Mouse (Mus musculus): ENCODE results near the gene Masp1.

Gene Masp1

DNA sequence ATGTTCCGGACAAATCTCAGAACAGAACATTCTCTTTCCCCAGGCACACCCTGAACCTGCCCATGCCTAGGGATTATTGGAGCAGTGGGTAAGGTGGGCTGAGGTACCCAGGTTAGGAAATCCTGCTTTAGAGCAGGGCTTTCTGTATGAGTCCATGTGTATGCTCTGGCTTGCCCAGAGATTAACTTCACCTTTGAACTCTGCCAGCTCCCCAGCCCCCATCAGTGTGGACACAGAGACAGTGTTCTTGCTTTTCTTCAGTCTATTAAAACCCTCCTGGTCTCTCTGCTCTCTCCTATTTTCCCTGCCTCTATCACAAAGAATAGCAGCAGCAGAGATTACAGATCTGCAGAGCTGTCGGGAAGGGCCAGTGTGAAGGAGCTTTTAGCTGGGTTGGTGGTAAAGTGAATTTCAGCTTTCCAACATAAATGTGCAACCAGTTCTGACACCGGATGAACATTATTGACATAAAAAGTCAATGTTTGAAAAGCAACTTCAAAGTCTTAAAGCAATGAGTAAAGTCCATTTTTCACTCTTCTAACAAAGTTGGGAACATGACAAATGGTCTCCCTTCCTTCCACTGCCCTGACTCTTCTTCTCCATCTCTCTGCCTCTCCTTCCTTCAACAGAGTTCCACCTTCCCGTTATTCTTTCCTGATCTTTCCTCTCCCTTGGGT, 56.8 kb downstream of the Masp1 start:
- no peak for DNase-seq (ENCODE audit: low read depth, low spot score)

DNA sequence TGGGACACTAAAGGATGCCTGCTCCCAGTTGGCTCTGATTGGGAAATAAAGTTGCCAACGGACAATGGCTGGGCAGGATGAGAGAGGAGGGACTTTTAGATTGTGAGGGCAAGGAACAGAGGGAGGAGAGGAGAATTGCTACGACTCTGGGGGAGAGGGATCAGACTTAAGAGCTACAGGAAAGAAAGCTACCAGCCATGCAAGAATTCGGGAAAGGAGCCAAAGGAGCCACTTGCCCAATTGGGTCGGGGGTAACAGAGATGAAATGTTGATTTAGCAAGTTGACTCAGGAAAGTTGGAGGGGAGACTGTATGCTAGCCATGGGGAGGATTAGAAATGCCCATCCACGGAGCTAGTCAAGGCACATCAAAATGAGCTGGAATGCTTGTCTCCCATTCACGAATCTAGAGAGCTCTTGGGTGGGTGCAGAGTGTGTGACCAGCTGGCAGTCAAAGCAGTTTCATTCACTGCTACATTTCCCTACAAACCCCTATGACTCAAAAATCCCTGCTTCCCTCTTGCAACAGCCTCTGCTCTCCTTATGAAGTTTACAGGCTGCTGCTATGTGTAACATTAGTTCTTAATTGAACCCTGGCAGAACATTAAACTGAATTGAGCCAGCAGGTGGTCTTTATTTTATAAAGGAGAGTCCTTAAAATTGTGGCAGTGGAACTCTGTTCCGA, 61.6 kb downstream of the Masp1 start:
- DNase-seq (ENCODE audit: low read depth, low spot score) = no peak

DNA sequence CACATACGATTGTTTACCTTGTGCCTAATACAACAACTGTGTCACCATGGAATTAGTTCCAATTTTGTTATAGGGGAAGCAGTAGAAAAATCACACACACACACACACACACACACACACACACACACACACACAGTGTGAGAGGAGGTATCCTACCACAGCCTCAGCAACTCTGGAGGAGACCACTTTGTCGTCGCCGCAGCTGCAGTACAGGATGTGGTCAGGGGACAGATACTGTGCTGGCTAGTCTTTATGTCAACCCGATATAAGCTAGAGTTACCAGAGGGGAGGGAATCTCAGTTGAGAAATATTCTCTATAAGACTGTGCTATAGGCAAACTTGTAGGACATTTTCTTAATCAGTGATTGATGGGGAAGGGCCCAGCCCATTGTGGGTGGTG, 63.3 kb downstream of the Masp1 start:
- no peak for DNase-seq (ENCODE audit: low read depth, low spot score)

DNA sequence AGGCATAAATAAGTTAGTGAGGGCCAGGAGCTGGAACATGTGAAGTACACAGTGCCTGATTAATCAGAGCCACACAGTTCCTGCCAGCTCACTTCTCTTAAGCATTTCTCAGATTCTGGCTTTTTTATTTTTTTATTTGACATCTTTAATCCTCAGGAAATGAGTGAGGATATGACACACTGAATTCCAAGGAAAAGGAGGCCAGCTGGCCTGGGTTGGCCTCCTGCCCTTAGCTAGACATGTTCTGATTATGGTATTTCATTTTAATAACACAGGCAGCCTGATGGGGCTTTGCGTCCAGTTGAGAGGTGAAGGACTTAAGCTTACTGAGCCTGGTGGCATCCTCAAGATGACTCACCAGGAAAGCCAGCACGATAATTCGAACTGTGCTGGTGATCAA, 64.1 kb downstream of the Masp1 start:
- DNase-seq (ENCODE audit: low read depth, low spot score) = no peak

DNA sequence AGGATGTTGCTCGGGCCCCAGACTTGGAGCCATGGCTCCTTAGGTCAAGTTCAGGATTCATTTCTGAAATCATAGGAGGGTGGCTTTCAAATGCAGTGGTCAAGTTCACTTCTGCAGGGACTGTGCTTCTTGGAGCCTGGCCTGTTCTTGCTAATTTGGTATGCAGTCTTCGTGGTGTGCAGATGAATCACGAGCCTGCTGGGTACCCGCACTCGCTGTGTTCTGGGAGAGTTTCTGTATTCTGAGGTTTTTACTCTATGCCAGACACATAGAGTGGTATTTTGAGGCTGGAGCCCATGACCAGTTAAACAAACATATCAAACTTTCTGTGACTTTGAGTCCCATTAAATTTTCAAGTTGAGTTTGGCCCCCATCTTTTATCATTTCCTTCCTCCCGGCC, 66.2 kb downstream of the Masp1 start:
- DNase-seq (ENCODE audit: low read depth, low spot score) = no peak

DNA sequence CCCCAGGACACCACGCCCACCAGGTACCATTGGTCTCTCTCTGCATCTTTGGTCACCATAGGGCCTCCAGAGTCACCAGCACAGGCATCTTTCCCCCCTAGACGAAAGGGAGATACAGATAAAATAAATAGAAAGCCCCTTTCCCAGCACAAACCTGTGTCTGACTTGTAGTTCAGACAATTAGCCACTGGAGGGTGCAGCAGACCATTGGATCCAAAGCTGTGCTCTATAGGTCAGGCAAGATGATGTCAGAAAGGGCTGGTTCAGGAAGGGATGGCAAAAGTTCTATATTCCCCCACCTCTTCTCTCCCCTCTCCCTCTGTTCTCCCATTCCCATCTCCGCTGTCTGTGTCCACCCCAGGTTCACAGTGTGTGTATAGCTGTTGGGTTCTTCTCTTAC, 68.1 kb downstream of the Masp1 start:
- DNase-seq (ENCODE audit: low read depth, low spot score) = peak; percentile 18

DNA sequence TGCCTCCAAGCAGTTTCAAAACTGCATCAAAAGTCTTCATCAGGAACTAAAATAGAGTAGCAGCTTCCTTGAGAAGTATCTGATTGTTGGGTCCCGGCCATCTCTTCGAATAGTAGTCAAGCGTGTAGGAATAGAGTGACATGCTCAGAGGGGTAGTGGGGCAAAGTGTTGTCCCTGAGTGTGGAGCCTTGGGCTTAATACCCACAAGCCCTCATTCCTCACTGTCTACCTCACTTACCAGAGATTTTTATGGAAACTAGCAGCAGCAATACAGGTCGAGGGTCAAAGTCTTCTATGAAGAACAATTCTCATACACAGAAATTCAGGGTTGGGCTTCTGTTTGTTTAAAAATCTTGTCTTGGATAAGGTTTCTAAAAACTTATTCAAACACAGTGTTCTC, 69.8 kb downstream of the Masp1 start:
- DNase-seq (ENCODE audit: low read depth, low spot score) = no peak

DNA sequence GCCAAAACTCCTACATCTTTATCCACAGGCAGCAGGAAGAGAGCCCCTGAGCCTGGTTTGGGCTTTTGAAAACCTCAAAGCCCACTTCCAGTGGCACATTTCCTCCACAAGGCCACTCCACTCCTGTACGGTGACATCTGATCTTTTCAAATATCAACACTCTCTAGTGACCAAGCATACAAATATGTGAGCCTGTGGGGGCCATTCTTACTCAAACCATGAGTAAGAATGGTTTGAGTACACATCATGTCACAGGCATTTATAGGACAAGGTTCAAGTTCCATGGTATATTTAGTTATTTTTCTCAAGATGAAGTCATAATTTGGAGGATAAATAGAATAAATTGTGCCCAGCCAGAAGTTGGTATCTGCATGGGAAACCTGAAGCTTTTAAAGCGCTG, 70.7 kb downstream of the Masp1 start:
- DNase-seq (ENCODE audit: low read depth, low spot score) = no peak

DNA sequence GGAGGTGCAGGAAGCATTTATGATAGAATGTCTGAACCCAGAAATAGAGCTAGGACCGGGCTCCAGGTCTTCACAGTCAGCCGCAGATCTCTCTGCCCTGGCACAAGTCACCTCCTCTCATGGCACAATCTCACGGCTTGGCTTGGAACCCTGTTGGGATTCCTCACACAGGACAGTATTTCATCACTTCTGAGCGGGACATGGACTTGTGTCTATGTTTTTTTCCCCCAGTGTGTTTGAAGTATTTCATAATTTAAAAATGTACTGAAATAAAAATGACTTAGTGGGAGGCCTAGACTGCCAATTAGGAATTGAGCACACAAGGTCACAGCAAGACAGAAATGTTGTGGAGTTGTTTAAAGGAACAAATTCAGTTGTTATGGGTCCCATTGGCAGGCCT, 76.4 kb downstream of the Masp1 start:
- no peak for DNase-seq (ENCODE audit: low read depth, low spot score)

DNA sequence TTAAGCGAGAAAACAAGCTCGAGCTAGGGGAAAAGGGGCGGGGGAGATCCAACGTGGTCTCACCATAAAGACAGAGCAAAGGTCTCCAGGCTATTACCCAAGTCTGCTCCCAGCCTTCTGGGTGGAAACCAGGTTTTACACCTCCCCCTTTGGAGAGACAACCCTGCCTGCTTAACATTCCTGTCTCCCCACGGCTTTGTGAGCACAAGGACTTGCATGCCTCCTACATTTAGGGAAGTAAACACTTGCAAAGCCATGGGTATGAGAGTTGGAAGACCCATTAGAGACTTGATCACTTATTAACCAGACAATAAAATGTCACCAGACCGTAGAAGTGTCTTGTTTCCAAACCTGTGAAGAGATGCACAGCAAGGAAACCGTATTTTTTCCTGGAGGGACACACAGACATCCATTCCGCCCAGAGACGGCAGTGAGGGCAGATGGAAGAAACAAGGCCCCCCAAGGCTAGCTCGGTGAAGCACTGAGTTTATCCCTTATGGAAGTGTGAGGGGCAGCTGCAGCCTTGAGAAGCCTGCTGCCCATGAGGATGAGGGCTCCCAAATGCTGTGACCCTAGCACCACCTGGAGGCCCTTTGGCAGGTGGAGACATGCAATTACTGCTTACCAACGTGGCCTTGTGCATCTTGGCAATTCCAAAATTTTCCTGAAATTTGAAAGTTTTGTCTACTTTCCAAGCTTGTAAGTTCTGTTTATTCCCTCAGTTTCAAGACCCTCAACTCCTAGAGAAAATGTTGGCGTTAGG, 83.0 kb downstream of the Masp1 start:
- no peak for DNase-seq (ENCODE audit: low read depth, low spot score)

DNA sequence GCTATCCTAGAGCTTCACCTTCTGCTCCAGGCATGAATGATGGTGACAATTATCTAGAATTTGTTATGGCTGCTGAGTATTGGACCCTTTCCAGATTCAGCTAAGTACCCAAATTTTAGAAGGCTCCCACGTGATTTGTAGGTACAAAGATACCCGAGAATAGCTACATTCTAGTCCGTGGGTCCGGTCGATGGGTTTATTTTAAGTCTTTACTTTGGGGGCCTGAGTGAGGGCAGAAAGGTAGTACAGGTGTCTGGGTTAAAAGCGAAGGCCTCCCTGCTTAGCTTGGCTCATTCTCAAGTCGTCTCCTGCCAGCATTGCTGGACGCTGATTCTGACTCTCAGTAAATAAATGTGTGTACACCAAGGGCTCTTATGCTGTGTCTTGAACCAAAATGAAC, 90.6 kb downstream of the Masp1 start:
- DNase-seq (ENCODE audit: low read depth, low spot score) = no peak

DNA sequence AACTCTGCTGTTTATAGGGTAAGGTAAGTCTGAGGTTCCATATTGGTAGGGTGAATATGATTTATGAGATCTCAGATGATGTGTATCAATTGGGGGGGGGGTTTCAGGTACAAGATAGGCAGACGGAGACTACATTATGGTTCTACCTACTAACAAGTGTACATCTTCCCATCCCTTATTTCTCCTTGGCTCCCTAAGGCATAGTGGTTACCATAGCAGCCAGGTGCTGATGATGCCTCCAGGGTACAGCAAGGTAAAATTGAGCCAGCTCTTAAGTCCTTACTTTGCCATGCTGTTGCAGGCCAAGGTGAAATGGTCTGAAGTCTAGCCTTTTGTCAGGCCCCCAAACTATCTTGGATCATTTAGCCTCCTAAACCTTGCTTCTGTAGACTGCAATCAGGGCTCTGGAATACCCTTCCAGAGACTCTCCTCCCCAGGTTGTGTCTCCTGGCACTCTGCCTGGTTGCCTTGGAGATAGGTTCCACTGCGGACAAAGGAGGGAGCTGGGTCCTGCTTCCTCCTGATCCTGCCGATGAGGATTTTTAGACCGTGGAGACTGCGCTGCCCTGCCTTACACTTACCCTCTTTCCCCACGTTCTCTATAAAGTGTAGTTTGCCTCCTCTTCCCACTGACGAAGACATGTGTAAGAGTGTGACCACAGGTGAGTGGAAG, 91.8 kb downstream of the Masp1 start, which contains the start of gene Rtp1:
Rtp1 (plus strand) TSS at position 487 of the 673 bp plus-strand sequence.
- no peak for DNase-seq (ENCODE audit: low read depth, low spot score)

DNA sequence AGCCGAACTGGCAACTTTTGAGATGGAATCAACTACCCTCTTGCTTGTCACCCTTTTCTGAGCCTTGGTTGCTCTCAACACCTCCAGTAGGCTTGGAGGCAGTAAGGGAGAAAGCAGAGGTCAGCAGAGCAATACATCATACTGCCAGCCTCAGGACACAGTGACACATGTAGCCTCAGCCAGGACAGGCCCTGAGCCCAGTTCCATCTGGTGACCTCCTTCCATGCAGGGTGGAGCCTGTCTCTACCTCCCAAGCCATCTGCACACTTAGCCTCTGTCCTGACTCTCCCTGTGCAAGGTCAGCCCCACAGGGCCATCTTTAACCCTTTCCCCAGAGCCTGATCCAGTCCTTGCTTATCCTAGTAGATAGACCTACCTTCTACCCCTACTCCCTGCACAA, 92.9 kb downstream of the Masp1 start:
- DNase-seq (ENCODE audit: low read depth, low spot score) = no peak

DNA sequence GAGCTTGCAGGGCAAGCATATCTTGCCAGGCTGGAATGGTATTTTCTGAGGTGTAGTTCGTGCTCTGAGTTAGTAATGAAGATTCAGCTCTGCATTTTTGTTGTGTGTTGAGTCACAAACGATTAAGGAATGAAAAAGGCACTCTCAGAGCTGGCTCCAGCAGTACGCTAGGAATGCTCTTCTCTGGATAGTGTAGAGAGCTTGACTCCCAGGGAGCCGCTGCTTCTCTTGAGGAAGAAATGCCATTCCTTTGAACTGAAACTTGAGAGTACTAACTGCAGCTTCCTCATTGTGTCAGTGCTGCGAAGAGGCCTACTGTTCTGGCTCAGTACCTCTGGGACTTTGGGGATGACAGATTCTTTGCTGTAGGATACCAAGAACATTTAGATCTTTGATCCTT, 96.8 kb downstream of the Masp1 start:
- DNase-seq (ENCODE audit: low read depth, low spot score) = no peak

DNA sequence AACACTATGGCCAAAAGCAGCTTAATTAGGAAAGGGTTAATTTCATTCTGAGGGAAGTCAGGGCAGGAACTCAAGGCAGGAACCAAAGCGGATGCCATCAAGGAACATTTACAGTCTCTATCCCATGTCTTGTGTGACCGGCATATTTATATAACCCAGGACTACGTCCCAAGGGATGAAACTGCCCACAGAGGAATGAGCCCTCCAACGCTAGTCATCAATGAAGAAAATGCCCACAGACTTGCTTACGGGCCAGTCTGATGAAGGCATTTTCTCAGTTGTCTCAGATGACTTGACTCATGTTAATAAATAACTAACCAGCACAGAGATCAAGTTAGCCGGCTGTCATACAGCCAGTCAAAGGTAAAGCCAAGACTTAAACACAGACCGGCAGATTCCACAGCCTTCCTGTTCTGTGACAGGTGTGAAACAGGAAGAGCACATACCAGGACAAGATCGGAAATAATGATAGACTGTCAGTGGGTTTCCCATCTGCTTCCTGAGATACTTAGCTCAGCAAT, 101.0 kb downstream of the Masp1 start:
- DNase-seq (ENCODE audit: low read depth, low spot score) = no peak

DNA sequence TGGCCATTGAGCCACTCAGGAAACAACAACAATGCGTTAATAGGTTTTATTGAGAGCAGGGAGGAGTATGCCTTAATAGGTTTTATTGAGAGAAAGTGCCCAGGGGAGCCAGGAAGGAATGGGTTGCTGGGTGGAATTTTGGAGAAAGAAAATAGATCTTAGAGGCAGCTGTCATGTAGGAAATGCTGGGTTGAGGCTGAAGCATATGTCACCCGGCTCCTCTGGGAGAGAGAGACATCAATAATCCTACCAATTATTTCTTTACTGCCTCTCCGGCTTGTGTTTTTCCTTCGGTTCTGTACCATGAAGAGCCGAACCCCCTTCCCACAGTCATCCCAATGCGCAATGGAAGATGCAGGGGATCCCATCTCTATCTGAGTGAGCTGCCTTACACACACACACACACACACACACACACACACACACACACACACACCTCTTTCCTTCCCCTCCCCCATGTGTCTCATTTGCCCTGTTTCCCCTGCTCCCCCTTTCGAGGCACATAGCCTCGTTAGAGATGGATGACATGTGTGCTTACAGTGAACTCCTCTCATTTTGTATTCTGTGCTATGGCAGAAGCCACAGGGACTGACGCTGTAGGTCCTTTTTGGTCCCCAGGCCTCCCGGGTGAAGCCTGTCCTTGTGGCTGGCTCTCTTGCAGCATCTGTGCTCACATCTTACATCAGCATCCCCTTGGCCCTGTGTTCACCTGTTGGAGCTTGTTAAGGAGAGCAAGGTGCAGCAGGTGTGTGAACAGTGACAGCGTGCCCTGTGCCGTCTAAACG, 103.0 kb downstream of the Masp1 start:
- DNase-seq (ENCODE audit: low read depth, low spot score) = no peak

DNA sequence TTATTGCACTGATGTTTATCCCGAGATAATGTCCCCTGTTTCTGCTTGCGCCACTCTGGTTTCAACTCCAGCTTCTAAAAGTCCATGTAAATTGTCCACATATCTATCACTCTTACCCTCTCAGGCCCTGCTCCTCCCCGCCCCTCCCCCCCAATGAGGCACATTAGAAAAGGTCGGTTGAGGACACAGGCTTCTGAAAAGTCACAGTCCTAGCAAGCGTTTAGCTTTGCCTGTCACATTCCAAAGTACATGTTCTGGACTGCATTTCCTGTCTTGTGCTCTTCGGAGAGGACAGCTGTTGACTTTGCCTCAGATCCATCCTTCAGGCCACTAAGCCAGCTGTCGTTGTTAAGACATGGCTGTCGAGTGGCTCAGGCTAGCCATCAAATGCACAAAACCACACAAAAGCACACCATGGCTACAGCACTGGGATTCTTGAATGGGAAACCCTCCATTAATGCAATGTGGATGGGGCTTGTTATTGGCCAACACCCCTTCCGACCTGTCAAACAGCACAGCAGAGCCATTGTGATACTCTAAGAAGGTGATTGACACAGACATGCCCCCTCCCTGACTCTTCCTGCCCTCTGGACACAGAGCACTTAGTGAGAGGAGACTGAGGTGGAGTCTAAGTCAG, 103.8 kb downstream of the Masp1 start:
- DNase-seq (ENCODE audit: low read depth, low spot score) = no peak

DNA sequence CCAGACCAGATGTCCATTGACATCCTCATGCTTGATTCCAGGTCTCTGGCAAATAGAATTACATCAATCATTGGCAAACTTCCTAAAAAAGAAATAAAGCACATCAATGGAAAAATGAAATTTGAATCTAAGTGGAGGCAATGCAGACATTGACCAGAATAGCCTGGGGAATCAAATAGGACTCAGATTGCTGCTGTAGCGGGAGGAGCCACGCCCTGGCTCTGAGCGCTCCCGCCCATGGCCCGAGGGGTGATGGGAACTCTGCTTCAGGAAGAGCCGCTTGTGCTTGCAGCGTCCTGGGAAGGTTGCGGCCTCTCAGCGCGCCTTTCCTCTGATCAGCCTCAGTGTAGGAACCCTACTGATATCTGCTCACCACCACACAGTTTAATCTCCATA, 104.4 kb downstream of the Masp1 start:
- peak; percentile 36 for DNase-seq (ENCODE audit: low read depth, low spot score)

DNA sequence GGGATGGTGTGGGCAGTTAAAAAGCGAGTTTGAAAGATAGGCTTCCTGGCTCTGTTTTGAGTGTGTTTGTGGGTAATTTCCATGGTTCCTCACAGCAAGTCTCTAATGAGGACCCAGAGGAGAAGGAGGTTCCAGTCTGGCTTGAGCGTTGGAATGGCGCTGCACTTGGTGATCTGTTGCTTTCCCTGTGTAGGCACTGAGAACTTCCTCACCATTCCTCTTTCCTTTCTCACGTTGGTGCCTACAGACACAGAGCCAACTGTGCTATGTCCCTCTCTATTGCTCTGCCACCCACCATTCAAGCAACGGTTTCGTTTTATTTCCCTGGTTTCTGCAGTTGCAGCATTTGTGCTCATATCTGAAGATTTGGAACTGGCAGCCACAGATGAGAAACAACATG, 107.7 kb downstream of the Masp1 start:
- DNase-seq (ENCODE audit: low read depth, low spot score) = no peak

DNA sequence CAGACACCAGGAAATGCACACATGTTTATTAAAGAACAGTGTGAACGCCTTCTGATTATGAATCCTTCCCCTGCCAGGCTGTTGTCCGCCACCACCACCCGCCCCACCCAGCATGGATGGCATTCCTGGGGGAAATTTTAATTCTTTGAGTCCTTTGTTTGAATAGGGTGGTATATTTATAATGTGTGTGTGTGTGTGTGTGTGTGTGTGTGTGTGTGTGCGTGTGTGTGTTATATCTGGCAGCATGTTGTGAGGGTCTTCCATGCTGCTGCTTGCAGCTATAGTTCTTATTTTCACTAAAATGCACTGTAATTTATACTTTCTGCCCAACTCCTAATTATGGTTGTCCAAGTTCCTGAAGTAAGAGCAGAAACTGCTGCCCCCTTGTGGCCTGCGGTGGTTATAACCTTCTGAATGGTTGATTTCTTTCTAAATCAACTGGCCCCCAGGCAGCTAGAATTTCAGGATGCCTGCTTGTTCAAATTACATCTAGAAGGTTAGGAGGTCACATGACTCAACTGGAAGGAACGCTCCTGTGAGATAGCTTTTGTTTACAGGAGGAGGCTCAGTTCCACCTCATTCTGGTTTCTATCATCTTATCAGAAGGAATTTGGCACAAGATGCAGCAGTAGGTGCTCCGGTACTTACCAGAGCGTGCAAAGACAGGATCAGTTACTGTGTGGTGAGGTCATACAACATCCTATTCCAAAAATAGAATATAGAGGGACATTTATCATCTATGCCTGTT, 117.4 kb downstream of the Masp1 start:
- peak; percentile 36 for DNase-seq (ENCODE audit: low read depth, low spot score)
